16 mouse cellular contexts compared by ENCODE assay signal in genomic region chr13:74787681-74788080, GRCm38 (mm10).
"Had no signal": no experiment of that assay in that cellular context is flagged by ENCODE, and none has a peak within 500 bp of the region (broad histone marks: within the 10 kb centered on the region; RNA-seq: fewer than 3 reads in every experiment).

No protein-coding gene starts in this region.

- H3K27ac ChIP-seq: neural tube, embryonic 13.5 days; neural tube, embryonic 15.5 days; stomach, embryonic 15.5 days; stomach, postnatal 0 days had no signal

- H3K9ac ChIP-seq: neural tube, embryonic 13.5 days; neural tube, embryonic 15.5 days; stomach, embryonic 15.5 days had no signal

- H3K4me3 ChIP-seq: neural tube, embryonic 13.5 days; neural tube, embryonic 15.5 days; stomach, embryonic 15.5 days had no signal

- DNase-seq: retina, postnatal 1 day; right cerebral cortex, adult 18-20 months; right cerebral cortex, postnatal 14 days; right cerebral cortex, postnatal 25 days; right cerebral cortex, postnatal 4 days; spleen, adult 18-20 months; thymus, adult 18-20 months; thymus, adult 2 months; thymus, postnatal 14 days; thymus, postnatal 25 days; thymus, postnatal 36 days; thymus, postnatal 4 days had no signal

- H3K4me1 ChIP-seq: neural tube, embryonic 13.5 days; neural tube, embryonic 15.5 days; stomach, embryonic 15.5 days had no signal

- H3K36me3 ChIP-seq: neural tube, embryonic 13.5 days; neural tube, embryonic 15.5 days; stomach, embryonic 15.5 days had no signal

- H3K9me3 ChIP-seq: neural tube, embryonic 13.5 days; neural tube, embryonic 15.5 days; stomach, embryonic 15.5 days had no signal

- H3K27me3 ChIP-seq: neural tube, embryonic 13.5 days; neural tube, embryonic 15.5 days; stomach, embryonic 15.5 days had no signal
